Mouse (Mus musculus) olfactory bulb, adult 2 months (tissue): ENCODE results near the gene Olfr17.
"Not testable (repeated sequence)": the region's sequence is repeated elsewhere in the genome, so short reads cannot be mapped to it uniquely, and the experiment has no call there.

ENCODE experiments used
- CTCF ChIP-seq: fragments of 200-500 bp; IDR thresholded peaks from 2 replicates; pipeline ENCODE4 v1.5.1; 2012; ENCODE audit warnings: low read depth, mild to moderate bottlenecking, low read length, moderate library complexity; ENCODE audit not compliant: insufficient read depth
- POLR2A ChIP-seq: fragments of 200-500 bp; IDR thresholded peaks from 2 replicates; pipeline ENCODE4 v1.6.1; 2012; ENCODE audit warnings: mild to moderate bottlenecking, low read depth, low read length, moderate library complexity; ENCODE audit not compliant: insufficient read depth

DNA sequence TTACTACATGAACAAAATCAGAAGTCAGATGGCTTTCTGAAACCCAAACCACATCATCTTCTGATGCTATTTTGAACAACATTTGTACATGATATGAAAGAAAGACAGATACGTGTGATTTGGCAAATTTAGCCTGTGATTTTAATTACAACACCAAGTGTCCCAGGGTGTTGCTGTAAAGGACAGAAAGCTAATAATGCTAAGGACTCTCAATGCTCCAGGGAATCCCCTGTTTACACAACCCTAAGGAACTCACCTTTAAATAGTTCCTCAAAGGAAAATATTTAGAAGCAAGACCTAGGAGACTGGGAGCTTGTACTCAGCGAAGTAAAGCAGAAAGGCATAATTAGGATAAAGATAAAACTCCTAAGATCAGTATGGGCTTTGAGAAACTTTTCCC is 45.0 kb downstream of the Olfr17 start, which contains the start of gene Olfr716:
- TF ChIP-seq CTCF, POLR2A: not testable (repeated sequence)
